Mouse (Mus musculus): ENCODE results near the gene Myt1l. TPM values are rescaled to one million over a fixed set of nuclear protein-coding genes. Genes with fewer than 3 reads are reported as not detected.

The Myt1l gene
- polyA plus RNA-seq, 1 experiment: 369 TPM

DNA sequence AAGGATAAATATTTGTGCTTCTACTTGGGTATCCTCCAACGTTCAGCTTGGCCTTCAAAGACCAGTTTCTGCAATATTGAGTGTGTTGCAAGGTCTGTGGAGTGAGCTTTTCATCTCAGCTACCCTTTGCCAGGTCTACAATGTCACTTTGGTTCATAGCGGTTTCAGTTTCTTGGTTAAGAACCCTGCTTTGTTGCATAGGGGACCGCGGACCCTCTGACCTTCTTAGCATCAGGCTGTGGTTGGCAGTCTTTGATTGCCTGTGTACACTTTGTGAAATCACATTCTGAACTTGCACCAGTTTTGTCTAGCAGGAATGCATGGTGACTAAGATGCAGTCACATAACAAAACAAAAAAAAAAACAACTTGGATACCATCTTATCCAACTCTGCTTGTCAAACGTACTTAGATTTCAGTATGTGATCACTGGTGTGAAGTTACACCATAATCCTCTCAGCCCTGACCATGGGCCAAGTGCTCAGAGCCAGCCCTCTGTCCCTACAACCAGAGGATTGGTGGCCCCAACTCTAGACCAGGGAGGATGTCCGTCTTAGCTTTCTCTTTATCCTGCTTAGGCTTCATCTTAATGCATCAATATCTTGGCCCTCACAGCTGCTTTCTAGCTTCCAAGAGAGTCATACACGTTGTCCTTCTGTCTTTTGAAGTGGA is 443.7 kb downstream of the Myt1l start:
- Histone ChIP-seq H3K4me1 (ENCODE audit: control insufficient read depth, insufficient read depth, low read length) (no peaks in the 10 kb centered on the region), H3K27ac (ENCODE audit: insufficient read depth, low read depth, low read length) (no peak overlapping the region), H3K4me3 (ENCODE audit: insufficient read depth, low read depth, low read length) (no peak overlapping the region)
- TF ChIP-seq CTCF (IDR thresholded peaks at IDR 0.05; ENCODE audit: insufficient read depth, low read depth, low read length) (no peak), POLR2A (IDR thresholded peaks at IDR 0.05; ENCODE audit: insufficient read depth, low read depth, low read length) (no peak)
- WGBS: 77% methylated on average over 7 of the region's 7 CpGs

DNA sequence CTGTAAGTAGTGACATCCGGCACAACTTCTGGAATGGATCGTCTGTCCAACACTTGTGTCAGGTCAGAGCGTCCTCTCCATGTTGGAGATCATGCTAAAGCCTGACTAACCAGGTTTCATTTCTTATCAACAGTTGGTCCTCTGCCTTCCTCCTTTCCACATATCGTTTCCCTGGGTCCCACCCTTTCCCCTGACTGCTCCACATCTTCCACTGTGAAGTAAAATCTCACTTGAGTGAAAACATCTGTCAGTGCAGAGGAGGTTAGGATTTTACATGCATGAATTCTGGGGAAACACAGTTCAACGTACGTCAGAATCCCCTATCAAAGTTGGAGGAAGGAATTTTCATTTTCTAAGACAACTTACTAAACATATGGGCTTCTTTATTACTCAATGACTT is 444.3 kb downstream of the Myt1l start:
- 88% methylated on average over 6 of the region's 6 CpGs for WGBS
- Histone ChIP-seq H3K27ac (ENCODE audit: insufficient read depth, low read depth, low read length) (no peak overlapping the region), H3K4me3 (ENCODE audit: insufficient read depth, low read depth, low read length) (no peak overlapping the region), H3K4me1 (ENCODE audit: control insufficient read depth, insufficient read depth, low read length) (no peaks in the 10 kb centered on the region)
- TF ChIP-seq CTCF (IDR thresholded peaks at IDR 0.05; ENCODE audit: insufficient read depth, low read depth, low read length) (no peak), POLR2A (IDR thresholded peaks at IDR 0.05; ENCODE audit: insufficient read depth, low read depth, low read length) (no peak)
